Mouse (Mus musculus) cerebellum, adult (tissue): ENCODE measurements around the gene Rpl18.

Experiments
- ATAC-seq: cut with Nextera tagmentation; 2 replicates; pipeline ENCODE4 v1.9.2; 2017; ENCODE audit warnings: mild to moderate bottlenecking, moderate library complexity, mixed read lengths; ENCODE audit not compliant: insufficient number of reproducible peaks, low FRiP score, low TSS enrichment

Gene Rpl18

DNA sequence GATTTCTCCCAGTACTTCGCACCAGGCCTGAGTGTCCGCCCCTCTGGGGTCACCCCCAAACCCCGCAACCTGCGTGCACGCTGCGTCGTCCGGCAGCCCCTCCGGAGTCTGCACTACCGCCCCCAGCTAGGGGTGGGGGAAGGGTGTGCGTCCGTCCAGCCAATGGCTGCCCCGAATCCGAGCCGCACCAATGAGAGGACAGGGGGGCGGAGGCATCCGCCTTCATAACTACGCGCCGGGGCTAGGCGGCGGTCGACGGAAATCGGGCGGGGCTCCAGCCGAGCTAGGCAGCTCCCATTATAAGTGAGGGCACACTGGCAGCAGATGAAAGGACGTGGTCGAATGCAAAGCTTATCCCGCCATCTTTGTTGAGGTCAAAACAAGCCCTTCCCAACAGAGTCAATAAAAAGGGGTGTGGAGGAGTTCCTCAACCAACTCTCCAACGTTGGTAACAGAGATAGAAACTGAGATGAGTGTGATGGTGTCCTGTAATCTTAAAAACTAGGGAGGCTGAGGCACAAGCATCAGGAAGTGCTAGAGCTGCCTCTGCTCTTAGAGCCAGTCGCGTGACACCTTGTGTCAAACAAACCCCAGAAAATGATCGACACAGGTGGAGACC lies at the start of gene Rpl18:
Rpl18 (plus strand) TSS at position 368 of the 619 bp plus-strand sequence.
- peak; percentile 78 for ATAC-seq

- ATAC-seq: no peak
These were observed 49.1 kb upstream of the Rpl18 start, which contains the start of gene Fut2 for GRCm38 (mm10) chr7:45666161-45666560. Gene Fut2 (minus strand): TSS chr7:45666394.

DNA sequence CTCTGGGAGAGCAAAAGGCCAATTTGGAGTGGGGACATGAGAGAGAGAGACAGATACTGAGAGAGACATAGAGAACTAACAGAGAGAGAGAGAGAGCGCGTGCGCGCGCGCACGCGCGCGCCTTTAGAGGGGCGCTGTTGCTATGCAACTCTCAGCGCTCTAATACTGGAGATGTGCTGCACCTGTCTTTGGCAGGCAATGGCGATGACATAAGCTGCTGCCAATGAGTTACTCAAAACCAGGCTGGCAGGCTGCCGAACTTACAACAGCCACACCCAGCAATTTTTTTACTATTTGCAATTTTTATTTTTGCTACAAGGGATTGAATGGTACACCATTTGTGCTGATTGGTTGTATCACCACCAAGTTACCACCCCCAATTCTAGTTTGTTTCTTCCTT lies 47.5 kb upstream of the Rpl18 start:
- ATAC-seq: no peak

GRCm38 (mm10) chr7:45668921-45669320 lies 46.3 kb upstream of the Rpl18 start:
- ATAC-seq: no peak

DNA sequence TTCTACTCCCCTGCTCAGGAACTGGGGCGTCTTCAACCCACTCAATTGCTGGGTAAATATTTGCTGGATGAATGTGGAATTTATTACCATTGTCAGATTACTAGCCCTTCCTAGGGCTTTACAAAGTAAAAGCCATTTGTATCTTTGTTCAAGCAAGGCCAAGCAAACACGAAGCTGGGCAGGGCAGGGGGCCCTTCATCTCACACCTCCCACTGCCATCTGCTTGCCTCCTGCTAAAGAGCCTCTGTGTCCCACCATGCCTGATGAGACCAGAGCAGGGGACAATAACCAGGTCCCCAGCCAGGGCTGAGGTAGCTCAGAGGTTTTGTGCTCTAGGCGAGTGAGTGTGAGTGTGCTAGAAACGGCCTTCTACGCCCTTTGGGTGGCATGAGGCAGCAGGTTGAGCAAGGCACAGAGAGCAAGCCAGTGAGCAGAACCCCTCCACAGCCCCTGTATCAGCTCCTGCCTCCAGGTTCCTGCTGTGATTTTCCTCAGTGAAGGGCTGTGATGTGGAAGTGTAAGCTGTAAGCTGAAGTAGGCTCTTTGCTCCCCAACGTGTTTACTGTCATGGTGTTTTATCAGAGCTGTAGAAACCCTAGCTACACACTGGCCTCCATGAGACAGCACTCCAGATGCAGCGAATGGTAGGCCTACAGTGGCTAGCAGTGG lies 37.5 kb upstream of the Rpl18 start:
- ATAC-seq: no peak

GRCm38 (mm10) chr7:45678513-45678912 lies 36.7 kb upstream of the Rpl18 start:
- no peak for ATAC-seq

- no peak for ATAC-seq
These were observed 35.2 kb upstream of the Rpl18 start for GRCm38 (mm10) chr7:45679966-45680621.

GRCm38 (mm10) chr7:45681046-45681736 lies 34.1 kb upstream of the Rpl18 start:
- no peak for ATAC-seq

DNA sequence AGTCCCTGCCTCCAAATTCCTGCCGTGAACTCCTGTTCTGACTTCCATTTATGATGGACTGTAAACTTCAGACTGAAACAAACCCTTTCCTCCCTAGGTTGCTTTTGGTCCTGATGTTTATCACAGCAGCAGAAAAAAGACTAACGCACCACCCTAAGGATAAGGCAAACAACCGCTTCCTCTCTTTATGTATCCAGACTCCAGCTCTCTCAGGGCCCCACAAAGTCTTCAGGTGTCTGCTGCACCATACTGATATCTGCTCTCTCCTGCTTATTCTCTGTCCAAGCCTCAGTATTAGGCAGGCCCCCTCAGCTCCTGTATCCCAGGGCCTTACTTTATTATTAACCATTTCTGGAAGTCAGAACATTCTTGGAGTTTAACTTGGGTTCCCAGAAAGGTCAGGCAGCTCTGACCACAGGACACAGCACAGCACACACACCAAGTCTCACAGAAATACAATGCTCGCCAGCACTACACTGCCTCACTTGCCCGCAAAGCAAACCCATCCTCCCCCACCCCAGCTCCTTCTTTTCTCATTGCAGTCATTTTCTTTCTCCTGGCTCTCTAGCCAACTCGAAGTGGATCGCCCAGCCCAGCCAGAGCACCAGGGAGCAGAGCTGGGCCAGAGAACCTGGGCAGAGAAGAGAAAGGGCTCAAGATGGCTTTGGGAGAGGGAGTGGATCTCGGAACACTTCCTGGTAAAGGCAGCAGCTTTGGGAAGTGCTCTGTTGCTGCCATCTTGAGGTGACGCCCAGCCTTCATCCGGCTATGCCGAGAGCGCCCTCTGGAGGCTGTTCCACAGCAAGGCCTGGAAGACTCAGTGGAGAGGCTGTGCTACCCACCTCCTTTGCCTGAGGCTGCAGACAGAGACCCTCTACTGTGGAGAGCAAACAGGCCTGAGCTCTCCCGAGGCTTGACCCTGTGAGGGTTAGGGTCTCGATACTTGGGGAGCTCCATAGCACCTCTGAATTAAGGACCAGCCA lies 32.8 kb upstream of the Rpl18 start:
- ATAC-seq: peak; percentile 71; the same call in 1 of the 2 replicates

GRCm38 (mm10) chr7:45683396-45684050 lies 31.7 kb upstream of the Rpl18 start, which contains the start of gene Ntn5:
Gene Ntn5 (plus strand): TSS chr7:45684022.
- ATAC-seq: no peak

DNA sequence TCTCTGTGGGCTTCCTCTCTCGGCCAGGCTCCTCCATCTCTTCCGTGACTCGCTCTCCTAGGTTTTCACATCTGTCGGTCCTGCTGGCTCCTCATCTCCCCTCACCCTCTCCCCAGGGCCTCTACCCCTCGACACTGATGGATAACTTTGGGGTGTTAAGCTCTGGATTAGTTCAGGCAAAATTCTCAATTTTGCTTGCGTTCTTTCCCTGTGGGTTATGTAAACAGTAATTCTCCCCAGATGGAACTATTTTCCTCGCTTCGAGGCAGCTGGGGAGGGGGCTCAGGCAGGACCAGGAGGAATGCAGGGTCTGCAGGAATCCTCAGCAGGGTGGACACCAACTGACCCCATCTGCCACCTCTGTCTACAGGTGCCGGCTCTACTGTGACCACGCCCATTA lies 29.4 kb upstream of the Rpl18 start:
- ATAC-seq: no peak

- ATAC-seq: no peak
These were observed 28.4 kb upstream of the Rpl18 start for GRCm38 (mm10) chr7:45686841-45687240.

DNA sequence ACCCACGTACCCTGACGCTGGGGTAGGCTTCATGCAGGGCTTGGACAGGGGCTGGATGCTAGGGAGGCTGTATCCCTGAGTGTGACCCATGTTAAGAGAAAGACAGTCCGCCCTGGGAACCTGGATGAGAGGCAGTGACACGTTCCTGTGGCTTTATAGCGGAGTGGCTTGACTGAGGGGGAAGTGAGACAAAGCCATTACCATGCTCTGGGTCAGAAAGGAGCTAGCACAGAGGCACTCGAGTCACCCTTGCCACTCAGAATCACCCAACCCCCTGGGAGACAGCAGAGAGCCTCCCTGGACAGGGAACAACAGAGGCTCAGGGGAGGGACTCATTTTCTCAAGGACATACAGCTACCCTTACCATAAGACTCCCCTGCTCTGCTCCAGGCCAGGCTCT lies 26.2 kb upstream of the Rpl18 start:
- ATAC-seq: no peak

GRCm38 (mm10) chr7:45689800-45690199 lies 25.5 kb upstream of the Rpl18 start:
- ATAC-seq: no peak

- no peak for ATAC-seq
These were observed 22.9 kb upstream of the Rpl18 start for GRCm38 (mm10) chr7:45692364-45692763.

- ATAC-seq: no peak
These were observed 21.2 kb upstream of the Rpl18 start, which contains the start of gene Sec1 for GRCm38 (mm10) chr7:45693921-45694591. Gene Sec1 (minus strand): TSS chr7:45694402.

GRCm38 (mm10) chr7:45695098-45695497 lies 20.2 kb upstream of the Rpl18 start:
- no peak for ATAC-seq

DNA sequence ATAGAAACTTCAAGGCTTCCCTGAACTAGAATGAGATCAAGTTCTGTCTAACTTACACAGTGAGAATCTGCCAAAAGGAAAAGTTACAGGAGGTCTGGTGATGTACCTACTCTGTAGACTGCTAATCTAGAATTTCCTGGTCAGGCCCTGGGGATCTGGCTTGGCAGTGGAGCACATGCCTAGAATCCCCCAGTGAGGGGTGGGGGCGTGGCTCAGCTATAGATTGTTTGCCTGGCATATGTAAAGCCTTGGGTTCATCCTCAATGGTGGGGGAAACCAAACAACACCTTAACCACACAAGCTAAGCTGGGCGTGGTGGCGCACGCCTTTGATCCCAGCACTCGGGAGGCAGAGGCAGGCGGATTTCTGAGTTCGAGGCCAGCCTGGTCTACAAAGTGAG lies 17.4 kb upstream of the Rpl18 start:
- ATAC-seq: no peak
